Mouse (Mus musculus): ENCODE measurements around the gene Rbfox1.

Rbfox1 gene

GRCm38 (mm10) chr16:7034231-7034630 is 1149.1 kb downstream of the Rbfox1 start:
- DNase-seq (ENCODE audit: low read depth, low spot score): no peak

- DNase-seq (ENCODE audit: low read depth, low spot score): no peak
These were observed 1151.4 kb downstream of the Rbfox1 start for GRCm38 (mm10) chr16:7036566-7036965.

- DNase-seq (ENCODE audit: low read depth, low spot score): no peak
These were observed 1151.8 kb downstream of the Rbfox1 start for GRCm38 (mm10) chr16:7036988-7037387.

GRCm38 (mm10) chr16:7038639-7039260 is 1153.6 kb downstream of the Rbfox1 start:
- no peak for DNase-seq (ENCODE audit: low read depth, low spot score)

- DNase-seq (ENCODE audit: low read depth, low spot score): no peak
These were observed 1154.5 kb downstream of the Rbfox1 start for GRCm38 (mm10) chr16:7039404-7040367.

GRCm38 (mm10) chr16:7040691-7041090 is 1155.5 kb downstream of the Rbfox1 start:
- DNase-seq (ENCODE audit: low read depth, low spot score): no peak

GRCm38 (mm10) chr16:7047421-7047820 is 1162.3 kb downstream of the Rbfox1 start:
- DNase-seq (ENCODE audit: low read depth, low spot score): no peak

GRCm38 (mm10) chr16:7049162-7049971 is 1164.2 kb downstream of the Rbfox1 start:
- peak; percentile 46 for DNase-seq (ENCODE audit: low read depth, low spot score)

- peak; percentile 27 for DNase-seq (ENCODE audit: low read depth, low spot score)
These were observed 1165.8 kb downstream of the Rbfox1 start for GRCm38 (mm10) chr16:7050945-7051344.

- DNase-seq (ENCODE audit: low read depth, low spot score): no peak
These were observed 1166.8 kb downstream of the Rbfox1 start for GRCm38 (mm10) chr16:7051991-7052390.

GRCm38 (mm10) chr16:7052408-7052807 is 1167.3 kb downstream of the Rbfox1 start:
- DNase-seq (ENCODE audit: low read depth, low spot score): no peak

GRCm38 (mm10) chr16:7057789-7058188 is 1172.6 kb downstream of the Rbfox1 start:
- no peak for DNase-seq (ENCODE audit: low read depth, low spot score)

- no peak for DNase-seq (ENCODE audit: low read depth, low spot score)
These were observed 1173.4 kb downstream of the Rbfox1 start for GRCm38 (mm10) chr16:7058556-7058955.

- DNase-seq (ENCODE audit: low read depth, low spot score): no peak
These were observed 1174.4 kb downstream of the Rbfox1 start for GRCm38 (mm10) chr16:7059596-7059995.

GRCm38 (mm10) chr16:7060864-7061263 is 1175.7 kb downstream of the Rbfox1 start:
- no peak for DNase-seq (ENCODE audit: low read depth, low spot score)

GRCm38 (mm10) chr16:7062512-7062911 is 1177.4 kb downstream of the Rbfox1 start:
- no peak for DNase-seq (ENCODE audit: low read depth, low spot score)

- no peak for DNase-seq (ENCODE audit: low read depth, low spot score)
These were observed 1182.0 kb downstream of the Rbfox1 start for GRCm38 (mm10) chr16:7067109-7067508.

GRCm38 (mm10) chr16:7069599-7069998 is 1184.4 kb downstream of the Rbfox1 start:
- no peak for DNase-seq (ENCODE audit: low read depth, low spot score)

GRCm38 (mm10) chr16:7074786-7075185 is 1189.6 kb downstream of the Rbfox1 start:
- no peak for DNase-seq (ENCODE audit: low read depth, low spot score)

GRCm38 (mm10) chr16:7075749-7076148 is 1190.6 kb downstream of the Rbfox1 start:
- DNase-seq (ENCODE audit: low read depth, low spot score): no peak

- DNase-seq (ENCODE audit: low read depth, low spot score): no peak
These were observed 1191.2 kb downstream of the Rbfox1 start for GRCm38 (mm10) chr16:7076305-7076704.

- no peak for DNase-seq (ENCODE audit: low read depth, low spot score)
These were observed 1191.6 kb downstream of the Rbfox1 start for GRCm38 (mm10) chr16:7076707-7077106.
